Mouse (Mus musculus) limb, embryonic 11.5 days (tissue): Measurements from ENCODE around the gene Cyp21a1. TPM values are rescaled to one million over a fixed set of nuclear protein-coding genes. Genes with fewer than 3 reads are reported as not detected.
A peak's percentile ranks its signal among the peaks of the same experiment; 100 is the strongest.
"Not testable (repeated sequence)": the region's sequence is repeated elsewhere in the genome, so short reads cannot be mapped to it uniquely, and the experiment has no call there.

Experiments
- ATAC-seq: fragments of 200-750 bp; cut with Nextera tagmentation; 2 replicates; pipeline ENCODE4 v1.8.0; 2017; ENCODE audit warnings: low read depth; ENCODE audit not compliant: insufficient number of reproducible peaks, low FRiP score, low TSS enrichment
- DNase-seq: peaks from one replicate; pipeline ENCODE4 v3.0.0-alpha.2; 2015; ENCODE audit warnings: low spot score
- H3K27ac ChIP-seq: fragments of 300-500 bp; sonication (generic); replicated peaks from 2 replicates; pipeline ENCODE4 v1.5.1; 2014; ENCODE audit warnings: low read depth, mild to moderate bottlenecking, low read length
- H3K27me3 ChIP-seq: fragments of 300-500 bp; sonication (generic); 2 replicates; pipeline ENCODE4 v1.6.1; 2014; ENCODE audit warnings: mild to moderate bottlenecking, low read length, mixed read lengths; ENCODE audit not compliant: control insufficient read depth, insufficient read depth
- H3K36me3 ChIP-seq: fragments of 300-500 bp; sonication (generic); 2 replicates; pipeline ENCODE4 v1.6.1; 2014; ENCODE audit warnings: mild to moderate bottlenecking, low read length, moderate library complexity, mixed read lengths; ENCODE audit not compliant: control insufficient read depth, insufficient read depth
- H3K4me1 ChIP-seq: fragments of 300-500 bp; sonication (generic); 2 replicates; pipeline ENCODE4 v1.6.1; 2014; ENCODE audit warnings: low read length, mixed read lengths; ENCODE audit not compliant: control insufficient read depth, insufficient read depth
- H3K4me2 ChIP-seq: fragments of 300-500 bp; sonication (generic); 2 replicates; pipeline ENCODE4 v1.6.1; 2014; ENCODE audit warnings: low read depth, mild to moderate bottlenecking, moderate library complexity; ENCODE audit not compliant: severe bottlenecking
- H3K4me3 ChIP-seq: fragments of 300-500 bp; sonication (generic); 2 replicates; pipeline ENCODE4 v1.5.1; 2014; ENCODE audit warnings: low read depth, low read length
- H3K9ac ChIP-seq: fragments of 300-500 bp; sonication (generic); 2 replicates; pipeline ENCODE4 v1.6.1; 2014; ENCODE audit warnings: mild to moderate bottlenecking, low read length
- H3K9me3 ChIP-seq: fragments of 300-500 bp; sonication (generic); 2 replicates; pipeline ENCODE4 v1.6.1; 2016; ENCODE audit warnings: low read length; ENCODE audit not compliant: control insufficient read depth
- WGBS: fragments of 180-500 bp; shearing (Covaris S2); extraction: QIAGEN DNeasy Blood & Tissue Kit; methylation state at CpG from one replicate; pipeline ENCODE4 v1.1.7; 2014; 5-methylcytosine and 5-hydroxymethylcytosine counted together
- polyA plus RNA-seq: library from polyadenylated mRNA; unstranded; fragments of >200 nt; fragmentation: Nextera tagmentation; extraction: Ambion mirVana; gene quantifications from 2 replicates; pipeline ENCODE4 v1.2.1, GENCODE M21; 2014

The Cyp21a1 gene
- polyA plus RNA-seq, 1 experiment from 2014 or later: not detected

DNA sequence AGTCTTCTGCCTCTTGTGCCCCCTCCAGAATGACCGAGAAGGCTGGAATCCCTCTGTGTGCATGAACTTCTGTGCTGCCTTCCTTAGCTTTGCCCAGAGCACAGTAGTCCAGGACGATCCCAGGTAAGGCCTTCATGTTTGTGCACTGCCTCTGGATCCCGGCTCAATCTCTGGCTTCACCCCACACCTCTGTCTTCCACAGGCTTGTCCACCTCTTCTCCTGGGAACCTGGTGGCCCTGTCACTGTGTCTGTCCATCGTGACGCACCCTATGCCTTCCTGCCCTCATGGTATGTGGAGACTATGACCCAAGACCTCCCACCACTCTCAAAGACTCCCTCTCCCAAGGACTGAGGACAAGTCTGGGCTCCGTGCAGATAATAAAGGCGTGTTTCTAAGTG is 34.4 kb upstream of the Cyp21a1 start:
- no peak overlapping the region for H3K27ac ChIP-seq
- H3K27me3 ChIP-seq: no peaks in the 10 kb centered on the region
- H3K9ac ChIP-seq: no peak overlapping the region
- no peak overlapping the region for H3K4me2 ChIP-seq
- DNase-seq (no peak), ATAC-seq (no peak)
- peaks cover 26% of the 10 kb centered on the region for H3K36me3 ChIP-seq
- 93% methylated on average over 7 of the region's 7 CpGs for WGBS
- peaks cover 16% of the 10 kb centered on the region for H3K4me1 ChIP-seq
- no peaks in the 10 kb centered on the region for H3K9me3 ChIP-seq
- H3K4me3 ChIP-seq: no peak overlapping the region

DNA sequence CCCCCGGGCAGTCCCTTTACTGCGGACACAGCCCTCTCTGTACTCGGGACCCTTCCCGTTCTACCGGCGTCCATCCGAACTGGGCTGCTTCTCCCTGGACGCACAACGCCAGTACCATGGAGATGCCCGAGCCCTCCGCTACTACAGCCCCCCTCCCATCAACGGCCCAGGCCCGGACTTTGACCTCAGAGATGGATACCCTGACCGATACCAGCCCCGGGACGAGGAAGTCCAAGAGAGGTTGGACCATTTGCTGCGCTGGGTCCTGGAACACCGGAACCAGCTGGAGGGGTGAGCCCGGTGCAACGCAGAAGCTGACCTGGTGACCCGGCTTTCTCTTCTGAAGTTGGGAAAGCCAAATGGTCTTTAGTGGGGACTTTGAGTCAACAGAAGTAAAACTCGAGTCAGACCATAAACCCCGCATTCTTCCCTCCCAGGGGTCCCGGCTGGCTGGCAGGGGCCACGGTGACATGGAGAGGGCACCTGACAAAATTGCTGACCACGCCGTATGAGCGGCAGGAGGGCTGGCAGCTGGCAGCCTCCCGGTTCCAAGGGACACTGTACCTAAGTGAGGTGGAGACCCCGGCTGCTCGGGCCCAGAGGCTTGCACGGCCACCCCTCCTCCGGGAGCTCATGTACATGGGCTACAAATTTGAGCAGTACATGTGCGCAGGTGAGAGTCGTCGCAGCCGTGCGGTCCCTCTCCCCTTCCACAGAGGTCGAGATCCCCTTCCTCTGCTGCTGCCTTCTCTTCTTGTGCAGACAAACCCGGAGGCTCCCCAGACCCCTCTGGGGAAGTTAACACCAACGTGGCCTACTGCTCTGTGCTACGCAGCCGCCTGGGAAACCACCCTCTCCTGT is 33.3 kb upstream of the Cyp21a1 start:
- DNase-seq (peak; percentile 25), ATAC-seq (no peak)
- 41% methylated on average over 39 of the region's 43 CpGs for WGBS
- H3K27ac ChIP-seq: 0 out of 2 replicates have a peak overlapping the region, but pooled peaks have one; percentile 45
- H3K4me3 ChIP-seq: peak overlapping the region; percentile 53
- H3K9ac ChIP-seq: peak overlapping the region; percentile 55
- peaks cover 26% of the 10 kb centered on the region for H3K36me3 ChIP-seq
- no peaks in the 10 kb centered on the region for H3K27me3 ChIP-seq
- H3K4me1 ChIP-seq: peaks cover 16% of the 10 kb centered on the region
- H3K9me3 ChIP-seq: no peaks in the 10 kb centered on the region
- peak overlapping the region; percentile 98 for H3K4me2 ChIP-seq

DNA sequence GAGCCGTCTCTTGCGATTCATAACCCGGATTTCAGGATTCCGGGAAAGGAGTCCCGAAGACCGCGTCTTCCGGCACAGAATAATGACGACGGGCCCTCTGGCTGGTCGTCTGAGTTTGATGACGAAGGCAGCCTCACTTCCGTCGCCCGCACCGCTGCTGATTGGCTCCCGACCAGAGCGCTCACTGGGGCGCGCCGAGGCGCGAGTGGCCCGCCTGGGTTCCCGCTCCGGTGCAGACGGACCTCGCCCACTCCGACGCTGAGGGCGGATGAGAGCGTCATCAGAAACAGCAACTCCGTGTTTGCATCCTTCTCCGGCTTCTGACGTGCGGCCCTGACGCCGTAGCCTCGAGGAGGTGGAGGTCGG is 32.5 kb upstream of the Cyp21a1 start, which contains the start of the genes Stk19 and Dxo:
TSS of gene Stk19 (minus strand) at position 90 of the 366 bp plus-strand sequence.
TSS of gene Dxo (plus strand) at position 164 of the 366 bp plus-strand sequence.
- Histone ChIP-seq H3K9me3 (no peaks in the 10 kb centered on the region), H3K27me3 (no peaks in the 10 kb centered on the region), H3K36me3 (peaks cover 19% of the 10 kb centered on the region), H3K9ac (peak within 1 kb of the TSS; percentile 55), H3K4me2 (peak within 1 kb of the TSS; percentile 98), H3K4me3 (peak within 1 kb of the TSS; percentile 53), H3K4me1 (peaks cover 16% of the 10 kb centered on the region), H3K27ac (0 out of 2 replicates have a peak within 1 kb of the TSS, but pooled peaks have one; percentile 45)
- WGBS: under 1% methylated on average over 40 of the region's 40 CpGs
- ATAC-seq (peak; percentile 85), DNase-seq (peak; percentile 98)

GRCm38 (mm10) chr17:34836155-34836855 is 31.9 kb upstream of the Cyp21a1 start:
- no peak overlapping the region for H3K27ac ChIP-seq
- 4% methylated on average over 48 of the region's 48 CpGs for WGBS
- DNase-seq: no peak

DNA sequence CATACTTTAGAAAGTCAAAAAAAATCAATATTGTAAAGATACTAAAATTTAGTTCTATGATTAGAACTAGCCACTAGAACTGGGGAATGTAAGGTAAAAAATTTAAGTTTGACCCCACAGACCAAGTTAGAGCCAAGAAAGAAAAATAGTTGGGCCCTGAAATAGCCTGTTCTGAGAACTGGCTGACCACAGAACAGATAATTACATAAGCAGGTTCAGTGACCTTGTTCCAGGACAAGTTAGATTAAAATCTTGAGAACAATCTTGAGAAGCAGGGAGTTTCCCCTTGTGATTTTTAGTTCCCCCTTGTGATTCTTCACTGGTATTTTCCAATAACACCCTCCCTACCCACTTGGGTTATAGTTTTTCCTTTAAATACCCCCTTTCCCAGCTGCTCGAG is 26.4 kb upstream of the Cyp21a1 start:
- not testable (repeated sequence) for ATAC-seq, H3K4me2 ChIP-seq, DNase-seq, H3K36me3 ChIP-seq, H3K4me1 ChIP-seq, H3K9me3 ChIP-seq, H3K4me3 ChIP-seq, H3K27ac ChIP-seq, H3K27me3 ChIP-seq, H3K9ac ChIP-seq
- WGBS: 87% methylated on average over 1 of the region's 1 CpGs

More at GRCm38 (mm10) chr17:34836155-34836855, 31.9 kb upstream of the Cyp21a1 start:
- peak; percentile 82 for ATAC-seq
- Histone ChIP-seq H3K27me3 (no peaks in the 10 kb centered on the region), H3K9ac (peak overlapping the region; percentile 55), H3K4me3 (peak overlapping the region; percentile 53), H3K36me3 (peaks cover 17% of the 10 kb centered on the region), H3K4me2 (peak overlapping the region; percentile 98), H3K4me1 (peaks cover 16% of the 10 kb centered on the region), H3K9me3 (no peaks in the 10 kb centered on the region)

DNA sequence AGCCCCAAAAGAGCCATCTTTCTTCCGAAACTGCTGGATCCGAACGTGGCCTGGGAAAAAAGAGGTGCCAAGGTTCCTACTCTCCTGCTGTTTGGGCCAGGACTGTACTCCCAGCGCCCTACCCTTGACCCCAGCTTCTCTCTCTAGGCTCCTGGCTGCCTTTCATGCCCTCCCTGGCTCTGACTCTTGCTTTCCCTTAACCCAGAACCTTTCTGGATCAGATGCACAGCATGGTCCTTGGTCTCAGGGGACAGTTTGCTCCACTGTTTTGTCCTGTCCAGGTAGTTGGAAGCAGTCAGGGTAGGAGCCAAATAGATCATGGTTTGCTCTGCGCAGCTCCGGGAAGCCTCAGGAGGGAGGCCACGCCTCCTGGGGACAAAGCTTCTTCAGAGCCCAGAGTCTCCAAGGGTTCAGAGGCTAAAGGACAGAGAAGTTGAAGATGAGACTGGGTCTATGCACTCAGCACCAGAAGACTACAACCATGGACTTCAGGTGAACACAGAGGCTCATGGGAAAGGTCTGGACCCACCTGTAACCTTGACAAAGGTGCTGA is 10.5 kb upstream of the Cyp21a1 start:
- 82% methylated on average over 7 of the region's 7 CpGs for WGBS
- no peak overlapping the region for H3K27ac ChIP-seq
- no peaks in the 10 kb centered on the region for H3K27me3 ChIP-seq
- no peak overlapping the region for H3K9ac ChIP-seq
- H3K4me3 ChIP-seq: no peak overlapping the region
- no peaks in the 10 kb centered on the region for H3K4me1 ChIP-seq
- no peak overlapping the region for H3K4me2 ChIP-seq
- DNase-seq: no peak
- ATAC-seq: no peak
- no peaks in the 10 kb centered on the region for H3K9me3 ChIP-seq
- H3K36me3 ChIP-seq: no peaks in the 10 kb centered on the region

DNA sequence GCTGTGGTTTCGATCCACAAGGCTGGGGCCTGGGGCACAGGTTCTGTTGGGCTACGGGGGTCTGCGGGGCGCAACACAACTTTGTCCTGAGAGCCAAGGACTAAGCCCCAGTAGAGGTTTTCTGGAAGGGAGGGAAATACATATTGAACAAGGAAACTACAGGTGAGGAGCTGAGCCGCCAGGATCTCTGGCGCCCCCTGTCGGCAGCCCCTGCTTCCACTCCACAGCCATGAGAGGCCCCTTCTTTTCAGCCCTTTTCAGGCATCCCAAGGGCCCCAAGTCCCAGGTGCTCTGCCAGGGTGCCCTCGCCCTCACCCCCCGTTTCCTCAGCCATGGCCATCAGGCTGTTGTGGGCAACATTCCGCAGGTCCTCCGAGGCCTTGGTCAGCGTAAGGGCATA is 9.4 kb upstream of the Cyp21a1 start:
- not testable (repeated sequence) for ATAC-seq, H3K27ac ChIP-seq, H3K4me1 ChIP-seq, H3K9ac ChIP-seq, H3K4me3 ChIP-seq, H3K9me3 ChIP-seq, H3K27me3 ChIP-seq, H3K36me3 ChIP-seq, H3K4me2 ChIP-seq
- WGBS: 54% methylated on average over 12 of the region's 12 CpGs
- peak; percentile 40 for DNase-seq

DNA sequence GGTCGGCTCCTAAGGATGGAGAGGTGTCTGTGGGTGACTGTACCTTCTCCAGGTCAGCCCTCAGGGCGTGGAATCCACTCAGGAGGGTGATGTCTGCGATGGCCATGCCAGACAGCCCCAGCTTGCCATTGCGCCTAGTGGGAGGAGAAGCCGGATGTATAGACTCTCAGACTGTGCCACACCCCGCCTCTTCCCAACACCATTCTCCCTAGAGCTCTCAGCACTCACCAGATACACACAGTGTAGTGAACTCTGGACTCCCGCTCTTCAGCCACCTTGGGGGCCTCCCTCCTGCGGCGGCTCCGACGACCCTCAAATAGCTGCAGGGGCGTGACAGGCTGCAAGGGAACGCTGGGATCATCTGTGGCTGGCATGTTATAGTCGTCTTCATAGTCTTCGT is 6.9 kb upstream of the Cyp21a1 start:
- Histone ChIP-seq H3K9me3 (no peaks in the 10 kb centered on the region), H3K4me1 (no peaks in the 10 kb centered on the region), H3K27ac (no peak overlapping the region), H3K36me3 (no peaks in the 10 kb centered on the region), H3K9ac (no peak overlapping the region), H3K4me2 (no peak overlapping the region), H3K27me3 (no peaks in the 10 kb centered on the region), H3K4me3 (no peak overlapping the region)
- ATAC-seq: no peak
- 70% methylated on average over 15 of the region's 15 CpGs for WGBS
- no peak for DNase-seq
